Mouse (Mus musculus): ENCODE results near the gene C1ql3.

The C1ql3 gene

GRCm38 (mm10) chr2:13011472-13011871 is at the start of gene C1ql3:
Gene C1ql3, minus strand, starts transcription at chr2:13011806.
- no peak for DNase-seq (ENCODE audit: low spot score)

- no peak for DNase-seq (ENCODE audit: low spot score)
These were observed 49.0 kb upstream of the C1ql3 start for GRCm38 (mm10) chr2:13060426-13061170.

- no peak for DNase-seq (ENCODE audit: low spot score)
These were observed 37.0 kb upstream of the C1ql3 start for GRCm38 (mm10) chr2:13048649-13049048.

- no peak for DNase-seq (ENCODE audit: low spot score)
These were observed 32.9 kb upstream of the C1ql3 start for GRCm38 (mm10) chr2:13044555-13044954.

GRCm38 (mm10) chr2:13039785-13040184 is 28.2 kb upstream of the C1ql3 start:
- DNase-seq (ENCODE audit: low spot score), result no peak

- DNase-seq (ENCODE audit: low spot score), result no peak
These were observed 27.2 kb upstream of the C1ql3 start for GRCm38 (mm10) chr2:13038772-13039171.

GRCm38 (mm10) chr2:13018861-13019260 is 7.3 kb upstream of the C1ql3 start:
- no peak for DNase-seq (ENCODE audit: low spot score)

- DNase-seq (ENCODE audit: low spot score), result no peak
These were observed 6.8 kb upstream of the C1ql3 start for GRCm38 (mm10) chr2:13018382-13018781.

- DNase-seq (ENCODE audit: low spot score), result no peak
These were observed 367 bp upstream of the C1ql3 start for GRCm38 (mm10) chr2:13011973-13012372.

- DNase-seq (ENCODE audit: low spot score), result peak; percentile 13
These were observed 905 bp downstream of the C1ql3 start for GRCm38 (mm10) chr2:13010460-13011341.

GRCm38 (mm10) chr2:13010030-13010459 is 1.6 kb downstream of the C1ql3 start:
- DNase-seq (ENCODE audit: low spot score), result no peak

- DNase-seq (ENCODE audit: low spot score), result no peak
These were observed 2.2 kb downstream of the C1ql3 start for GRCm38 (mm10) chr2:13009261-13009972.

- no peak for DNase-seq (ENCODE audit: low spot score)
These were observed 3.2 kb downstream of the C1ql3 start for GRCm38 (mm10) chr2:13008433-13008832.

GRCm38 (mm10) chr2:13000026-13000425 is 11.6 kb downstream of the C1ql3 start:
- no peak for DNase-seq (ENCODE audit: low spot score)

- no peak for DNase-seq (ENCODE audit: low spot score)
These were observed 26.5 kb downstream of the C1ql3 start for GRCm38 (mm10) chr2:12984901-12985732.

- DNase-seq (ENCODE audit: low spot score), result no peak
These were observed 32.8 kb downstream of the C1ql3 start for GRCm38 (mm10) chr2:12978771-12979170.

GRCm38 (mm10) chr2:12977367-12977766 is 34.2 kb downstream of the C1ql3 start:
- DNase-seq (ENCODE audit: low spot score), result no peak

- DNase-seq (ENCODE audit: low spot score), result no peak
These were observed 37.9 kb downstream of the C1ql3 start for GRCm38 (mm10) chr2:12973752-12974151.

GRCm38 (mm10) chr2:12970049-12970724 is 41.4 kb downstream of the C1ql3 start:
- no peak for DNase-seq (ENCODE audit: low spot score)

- no peak for DNase-seq (ENCODE audit: low spot score)
These were observed 54.7 kb downstream of the C1ql3 start for GRCm38 (mm10) chr2:12956703-12957424.

All from urinary bladder, postnatal 25 days (tissue).